Mouse (Mus musculus) CH12.LX (cell line): Measurements from ENCODE around the gene Ift43. TPM values are rescaled to one million over a fixed set of nuclear protein-coding genes. Genes with fewer than 3 reads are reported as not detected.

ENCODE experiments used
- DNase-seq: peaks from one replicate; pipeline ENCODE4 v3.0.0-alpha.2; 2013; ENCODE audit errors: extremely low read depth
- H3K27ac ChIP-seq: 2 replicates; pipeline ENCODE4 v1.5.1; 2012; ENCODE audit warnings: low read depth, mild to moderate bottlenecking, control low read depth, moderate library complexity; ENCODE audit not compliant: insufficient read depth
- H3K27me3 ChIP-seq: replicated peaks from 2 replicates; pipeline ENCODE3; 2012; ENCODE audit warnings: inconsistent platforms
- H3K36me3 ChIP-seq, 2 experiments: replicated peaks in 1 of 2; 2 replicates each; pipeline versions ENCODE3 to v1.6.1; 2012; ENCODE audit warnings: inconsistent platforms in 1 of 2, low read length in 1 of 2, mild to moderate bottlenecking in 1 of 2, mixed read lengths in 1 of 2, moderate library complexity in 1 of 2; ENCODE audit not compliant: control insufficient read depth in 1 of 2, insufficient read depth in 1 of 2
- H3K4me1 ChIP-seq, 2 experiments: 2 replicates each; pipeline ENCODE4 v1.6.1; 2012; ENCODE audit warnings: inconsistent platforms in 1 of 2, moderate library complexity in 1 of 2; ENCODE audit not compliant: insufficient read depth in 2 of 2, control insufficient read depth in 1 of 2
- H3K4me2 ChIP-seq: 2 replicates; pipeline ENCODE4 v1.6.1; 2012; ENCODE audit warnings: low read depth, mild to moderate bottlenecking, control low read depth; ENCODE audit not compliant: poor library complexity, insufficient read depth, severe bottlenecking
- H3K4me3 ChIP-seq, 3 experiments: fragments of 150-350 bp in 1 of 3; sonication (generic) in 1 of 3; replicated peaks in 1 of 3; 2 replicates each; pipeline versions ENCODE3 to v1.5.1; 2011 to 2012; ENCODE audit warnings: low read depth in 2 of 3, low read length in 2 of 3, mild to moderate bottlenecking in 2 of 3, moderate library complexity in 2 of 3, control low read depth in 1 of 3, improper control_type of control experiment in 1 of 3, inconsistent platforms in 1 of 3, mixed read lengths in 1 of 3; ENCODE audit not compliant: poor library complexity in 1 of 3
- H3K79me2 ChIP-seq: replicated peaks from 2 replicates; pipeline ENCODE4 v1.6.1; 2012; ENCODE audit warnings: mild to moderate bottlenecking, moderate library complexity; ENCODE audit not compliant: control insufficient read depth, poor library complexity, insufficient read depth, severe bottlenecking; ENCODE audit errors: extremely low read depth
- H3K9ac ChIP-seq: 2 replicates; pipeline ENCODE4 v1.6.1; 2012; ENCODE audit warnings: low read depth, mild to moderate bottlenecking, control low read depth, moderate library complexity; ENCODE audit not compliant: insufficient read depth
- H3K9me3 ChIP-seq: replicated peaks from 2 replicates; pipeline ENCODE3; 2012; ENCODE audit warnings: low read length, inconsistent platforms, mixed read lengths
- CHD1 ChIP-seq: IDR thresholded peaks from 2 replicates; pipeline ENCODE4 v1.6.1; 2012; ENCODE audit warnings: low read depth, low read length, improper control_type of control experiment, inconsistent platforms
- E2F4 ChIP-seq: IDR thresholded peaks from 2 replicates; pipeline ENCODE4 v1.6.1; 2011; ENCODE audit warnings: low read depth, low read length, improper control_type of control experiment; ENCODE audit not compliant: insufficient replicate concordance
- GABPA ChIP-seq: IDR thresholded peaks from 2 replicates; pipeline ENCODE4 v1.6.1; 2012; ENCODE audit warnings: low read depth, low read length, improper control_type of control experiment, inconsistent platforms; ENCODE audit not compliant: insufficient replicate concordance
- HCFC1 ChIP-seq: IDR thresholded peaks from 2 replicates; pipeline ENCODE4 v1.6.1; 2012; ENCODE audit warnings: low read depth, mild to moderate bottlenecking, inconsistent platforms, low read length, improper control_type of control experiment
- IRF4 ChIP-seq: IDR thresholded peaks from 2 replicates; pipeline ENCODE4 v1.6.1; 2014; ENCODE audit warnings: low read depth, mild to moderate bottlenecking, inconsistent platforms, low read length, improper control_type of control experiment
- KAT2A ChIP-seq: IDR thresholded peaks from 2 replicates; pipeline ENCODE4 v1.6.1; 2012; ENCODE audit warnings: low read length, improper control_type of control experiment, inconsistent platforms; ENCODE audit not compliant: insufficient replicate concordance
- MAFK ChIP-seq: IDR thresholded peaks from 2 replicates; pipeline ENCODE4 v1.6.1; 2011; ENCODE audit warnings: low read length, improper control_type of control experiment; ENCODE audit not compliant: insufficient replicate concordance
- MAX ChIP-seq: IDR thresholded peaks from 2 replicates; pipeline ENCODE4 v1.6.1; 2011; ENCODE audit warnings: low read length, improper control_type of control experiment
- MAZ ChIP-seq: IDR thresholded peaks from 2 replicates; pipeline ENCODE4 v1.6.1; 2012; ENCODE audit warnings: low read depth, mild to moderate bottlenecking, inconsistent platforms, low read length, improper control_type of control experiment, moderate library complexity
- MYC ChIP-seq: IDR thresholded peaks from 2 replicates; pipeline ENCODE4 v1.6.1; 2011; ENCODE audit warnings: low read depth, mild to moderate bottlenecking, improper control_type of control experiment, low read length
- NELFE ChIP-seq: IDR thresholded peaks from 2 replicates; pipeline ENCODE4 v1.6.1; 2011; ENCODE audit warnings: low read depth, low read length, improper control_type of control experiment
- NRF1 ChIP-seq: IDR thresholded peaks from 2 replicates; pipeline ENCODE4 v1.6.1; 2014; ENCODE audit warnings: low read depth, mild to moderate bottlenecking, inconsistent platforms, low read length, improper control_type of control experiment, moderate library complexity
- SIN3A ChIP-seq: IDR thresholded peaks from 2 replicates; pipeline ENCODE4 v1.6.1; 2012; ENCODE audit warnings: low read length, improper control_type of control experiment, inconsistent platforms
- USF2 ChIP-seq: conservative IDR thresholded peaks from 2 replicates; pipeline ENCODE4 v1.6.1; 2011; ENCODE audit warnings: low read depth, low read length, improper control_type of control experiment
- ZC3H11A ChIP-seq: IDR thresholded peaks from 2 replicates; pipeline ENCODE4 v1.6.1; 2012; ENCODE audit warnings: low read depth, mild to moderate bottlenecking, inconsistent platforms, low read length, improper control_type of control experiment
- ZNF384 ChIP-seq: IDR thresholded peaks from 2 replicates; pipeline ENCODE4 v1.6.1; 2012; ENCODE audit warnings: low read depth, low read length, improper control_type of control experiment, inconsistent platforms
- dilution Hi-C: fragments of 300-500 bp; cut with MboI; formaldehyde crosslinking; loops from 2 replicates; pipeline ENCODE4 v1.14.3; 2020; ENCODE audit warnings: low sequenced_read_pairs; ENCODE audit not compliant: extremely low pct_unique_long_range_greater_than_20kb, extremely low pct_ligation_motif_present
- in situ Hi-C: fragments of 300-500 bp; cut with MboI; formaldehyde crosslinking; loops from 3 replicates; pipeline ENCODE4 v1.14.3; 2019; ENCODE audit warnings: low sequenced_read_pairs, low pct_ligation_motif_present, low pct_unique_long_range_greater_than_20kb, mixed read lengths
- polyA plus RNA-seq: library from polyadenylated mRNA; unstranded; fragments of >175 nt; gene quantifications from 2 replicates; pipeline ENCODE4 v1.2.1, GENCODE M21; 2012; ENCODE audit warnings: low read depth; ENCODE audit not compliant: insufficient read length
- total RNA-seq, 2 experiments: library from RNA; depleted of rRNA; stranded (reverse); fragments of 300-350 nt in 1 of 2; fragments of >200 nt in 1 of 2; gene quantifications; 2 replicates each; pipeline ENCODE4 v1.2.3; 2012 to 2014

The Ift43 gene
- total and polyA plus RNA-seq, 3 experiments: 2.0 to 8.6 (median 2.8) TPM

DNA sequence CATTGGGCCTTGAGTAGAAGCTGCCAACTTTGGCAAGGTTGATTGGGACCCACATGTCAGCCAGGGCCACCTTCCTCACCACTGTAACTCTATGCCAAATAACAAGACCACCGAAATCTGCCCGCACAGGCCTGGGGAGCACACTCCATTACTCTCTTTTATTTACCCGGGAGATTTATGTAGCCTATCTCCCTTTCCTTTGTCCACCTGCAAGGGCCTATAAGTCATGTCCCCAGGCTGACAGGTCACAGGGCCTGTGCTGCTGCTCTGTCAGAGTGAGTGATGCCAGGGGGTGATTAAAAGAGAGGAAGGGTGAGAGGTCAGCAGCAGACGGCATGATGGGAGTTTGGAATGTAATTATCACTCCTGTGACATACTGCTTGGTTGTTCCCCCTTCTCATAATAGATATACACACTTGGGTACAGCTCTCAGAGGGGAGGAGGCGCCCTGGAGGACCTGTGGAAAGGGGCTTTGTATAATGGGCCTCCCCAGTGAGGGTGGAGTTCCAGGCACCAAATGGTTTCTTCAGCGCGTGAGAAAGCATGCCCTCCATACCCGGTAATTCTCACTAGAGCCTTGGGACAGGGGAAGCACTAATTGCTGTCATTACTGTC, 121.2 kb downstream of the Ift43 start:
- in situ Hi-C loops: no loop called here
- no peak overlapping the region for H3K27ac ChIP-seq
- H3K27me3 ChIP-seq: peaks cover 1% of the 10 kb centered on the region
- no peak for TF ChIP-seq MAFK
- no peak for TF ChIP-seq NELFE
- no peak for TF ChIP-seq HCFC1
- no peak for TF ChIP-seq MAX
- TF ChIP-seq GABPA: no peak
- TF ChIP-seq KAT2A: no peak
- TF ChIP-seq E2F4: no peak
- no peak for TF ChIP-seq MAZ
- no peak for TF ChIP-seq ZC3H11A
- no peak for TF ChIP-seq USF2
- TF ChIP-seq CHD1: no peak
- no peak for TF ChIP-seq IRF4
- no peak for TF ChIP-seq NRF1
- no peak for TF ChIP-seq ZNF384
- no peak for TF ChIP-seq MYC
- TF ChIP-seq, all 38 proteins: peak for 0
- no peaks in the 10 kb centered on the region for H3K79me2 ChIP-seq
- H3K9me3 ChIP-seq: no peaks in the 10 kb centered on the region
- dilution Hi-C loops: no loop called here
- H3K4me2 ChIP-seq: no peak overlapping the region
- H3K4me3 ChIP-seq: no peak overlapping the region
- no peak overlapping the region for H3K9ac ChIP-seq
- DNase-seq: no peak
- H3K36me3 ChIP-seq: no peaks in the 10 kb centered on the region
- H3K4me1 ChIP-seq: peaks cover 0 to 4% of the 10 kb centered on the region in 2 experiments; a peak in 1 of 4 replicates

- in situ Hi-C loops: no loop called here
- no peak overlapping the region for H3K27ac ChIP-seq
- dilution Hi-C loops: no loop called here
- peaks cover 36% of the 10 kb centered on the region for H3K27me3 ChIP-seq
- DNase-seq: no peak
- H3K4me2 ChIP-seq: no peak overlapping the region
- no peak overlapping the region for H3K4me3 ChIP-seq
- H3K79me2 ChIP-seq: no peaks in the 10 kb centered on the region
- H3K9me3 ChIP-seq: no peaks in the 10 kb centered on the region
- H3K36me3 ChIP-seq: no peaks in the 10 kb centered on the region
- H3K9ac ChIP-seq: no peak overlapping the region
- H3K4me1 ChIP-seq: peaks cover 0 to 5% of the 10 kb centered on the region in 2 experiments; a peak in 1 of 4 replicates
- TF ChIP-seq GABPA: no peak
- no peak for TF ChIP-seq SIN3A
- TF ChIP-seq NELFE: no peak
Measured at GRCm38 (mm10) chr12:86211099-86211520, 128.8 kb downstream of the Ift43 start.

Other genes with a start within 250 kb of the Ift43 start
- 0.13 and 0.34 TPM in 2 replicates for gene Tgfb3, start 3.5 kb upstream of the Ift43 start, total RNA-seq (2012; rRNA removed)
- not detected in 2 replicates for gene Tgfb3, start 3.5 kb upstream of the Ift43 start, total RNA-seq (2014; rRNA removed)
- not detected in 2 replicates for gene Tgfb3, start 3.5 kb upstream of the Ift43 start, polyA plus RNA-seq
- 7.8 and 8.5 TPM in 2 replicates for gene Gpatch2l, start 159.3 kb downstream of the Ift43 start, total RNA-seq (2012; rRNA removed)
- 5.2 and 5.5 TPM in 2 replicates for gene Gpatch2l, start 159.3 kb downstream of the Ift43 start, total RNA-seq (2014; rRNA removed)
- 8.0 and 8.9 TPM in 2 replicates for gene Gpatch2l, start 159.3 kb downstream of the Ift43 start, polyA plus RNA-seq